Mouse (Mus musculus) liver, embryonic 16.5 days (tissue): Measurements from ENCODE around the gene Wwp2. TPM values are rescaled to one million over a fixed set of nuclear protein-coding genes. Genes with fewer than 3 reads are reported as not detected.

Source experiments
- ATAC-seq: fragments of 200-750 bp; cut with Nextera tagmentation; 2 replicates; pipeline ENCODE4 v1.8.0; 2017; ENCODE audit warnings: low read depth, mild to moderate bottlenecking, moderate number of reproducible peaks, moderate library complexity
- H3K27ac ChIP-seq: fragments of 300-500 bp; sonication (generic); 2 replicates; pipeline ENCODE4 v1.5.1; 2014; ENCODE audit warnings: mild to moderate bottlenecking, low read length
- H3K27me3 ChIP-seq: fragments of 300-500 bp; sonication (generic); 2 replicates; pipeline ENCODE4 v1.6.1; 2014; ENCODE audit warnings: low read depth, low read length, mixed read lengths; ENCODE audit not compliant: control insufficient read depth, insufficient read depth
- H3K36me3 ChIP-seq: fragments of 300-500 bp; sonication (generic); 2 replicates; pipeline ENCODE4 v1.6.1; 2014; ENCODE audit warnings: mild to moderate bottlenecking; ENCODE audit not compliant: control insufficient read depth, insufficient read depth
- H3K4me1 ChIP-seq: fragments of 300-500 bp; sonication (generic); 2 replicates; pipeline ENCODE4 v1.6.1; 2014; ENCODE audit warnings: low read depth, low read length, mixed read lengths; ENCODE audit not compliant: control insufficient read depth
- H3K4me2 ChIP-seq: fragments of 300-500 bp; sonication (generic); 2 replicates; pipeline ENCODE4 v1.6.1; 2014; ENCODE audit warnings: low read depth, low read length, mixed read lengths
- H3K4me3 ChIP-seq: fragments of 300-500 bp; sonication (generic); 2 replicates; pipeline ENCODE4 v1.5.1; 2014; ENCODE audit warnings: low read depth, mild to moderate bottlenecking, low read length
- H3K9ac ChIP-seq: fragments of 300-500 bp; sonication (generic); 2 replicates; pipeline ENCODE4 v1.6.1; 2014; ENCODE audit warnings: low read depth, low read length
- H3K9me3 ChIP-seq: fragments of 300-500 bp; sonication (generic); replicated peaks from 2 replicates; pipeline ENCODE4 v1.6.1; 2016; ENCODE audit warnings: low read length; ENCODE audit not compliant: control insufficient read depth
- WGBS: fragments of 180-500 bp; shearing (Covaris S2); extraction: QIAGEN DNeasy Blood & Tissue Kit; methylation state at CpG from one replicate; pipeline ENCODE4 v1.1.7; 2014; ENCODE audit not compliant: insufficient replicate concordance; 5-methylcytosine and 5-hydroxymethylcytosine counted together
- polyA plus RNA-seq: library from polyadenylated mRNA; unstranded; fragments of >200 nt; fragmentation: Nextera tagmentation; extraction: Ambion mirVana; gene quantifications from 2 replicates; pipeline ENCODE4 v1.2.1, GENCODE M21; 2015

Wwp2 gene
- polyA plus RNA-seq, 1 experiment from 2014 or later: 32.7 TPM

- H3K9me3 ChIP-seq: no peaks in the 10 kb centered on the region
- no peaks in the 10 kb centered on the region for H3K27me3 ChIP-seq
- H3K4me3 ChIP-seq: no peak overlapping the region
- H3K9ac ChIP-seq: no peak overlapping the region
- no peak for ATAC-seq
- no peaks in the 10 kb centered on the region for H3K36me3 ChIP-seq
- 75% methylated on average over 4 of the region's 4 CpGs for WGBS
- no peak overlapping the region for H3K27ac ChIP-seq
- peaks cover 12% of the 10 kb centered on the region for H3K4me1 ChIP-seq
- no peak overlapping the region for H3K4me2 ChIP-seq
Measured at GRCm38 (mm10) chr8:107491212-107491611, 55.0 kb downstream of the Wwp2 start.

GRCm38 (mm10) chr8:107491831-107492230 lies 55.7 kb downstream of the Wwp2 start:
- H3K4me1 ChIP-seq: peaks cover 12% of the 10 kb centered on the region
- no peak for ATAC-seq
- no peaks in the 10 kb centered on the region for H3K27me3 ChIP-seq
- no peak overlapping the region for H3K9ac ChIP-seq
- no peak overlapping the region for H3K4me3 ChIP-seq
- H3K36me3 ChIP-seq: no peaks in the 10 kb centered on the region
- H3K9me3 ChIP-seq: no peaks in the 10 kb centered on the region
- no peak overlapping the region for H3K27ac ChIP-seq
- H3K4me2 ChIP-seq: no peak overlapping the region

DNA sequence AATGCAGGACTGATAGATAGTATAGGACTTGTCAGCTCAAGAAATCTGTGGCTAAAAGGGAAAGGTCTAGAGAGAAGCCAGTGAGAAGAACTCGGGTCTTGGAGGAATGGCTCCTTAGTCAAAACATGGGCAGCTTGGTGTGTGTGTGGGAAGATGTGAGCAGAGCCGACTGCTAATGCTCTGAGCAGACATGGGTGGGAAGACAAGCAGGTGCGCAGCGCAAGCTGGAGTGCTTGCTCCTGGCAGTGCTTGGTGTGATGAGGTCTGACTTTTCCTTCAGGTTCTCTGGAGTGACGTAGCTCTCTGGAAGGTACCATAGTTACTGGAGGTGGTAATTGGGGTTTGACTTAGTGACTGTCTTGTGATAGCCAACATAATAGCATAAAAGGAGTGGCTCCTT lies 56.6 kb downstream of the Wwp2 start:
- 74% methylated on average over 5 of the region's 5 CpGs for WGBS
- H3K36me3 ChIP-seq: no peaks in the 10 kb centered on the region
- H3K4me3 ChIP-seq: no peak overlapping the region
- H3K9me3 ChIP-seq: no peaks in the 10 kb centered on the region
- no peak overlapping the region for H3K9ac ChIP-seq
- H3K27me3 ChIP-seq: no peaks in the 10 kb centered on the region
- H3K4me1 ChIP-seq: peaks cover 12% of the 10 kb centered on the region
- no peak overlapping the region for H3K4me2 ChIP-seq
- no peak for ATAC-seq
- H3K27ac ChIP-seq: no peak overlapping the region

DNA sequence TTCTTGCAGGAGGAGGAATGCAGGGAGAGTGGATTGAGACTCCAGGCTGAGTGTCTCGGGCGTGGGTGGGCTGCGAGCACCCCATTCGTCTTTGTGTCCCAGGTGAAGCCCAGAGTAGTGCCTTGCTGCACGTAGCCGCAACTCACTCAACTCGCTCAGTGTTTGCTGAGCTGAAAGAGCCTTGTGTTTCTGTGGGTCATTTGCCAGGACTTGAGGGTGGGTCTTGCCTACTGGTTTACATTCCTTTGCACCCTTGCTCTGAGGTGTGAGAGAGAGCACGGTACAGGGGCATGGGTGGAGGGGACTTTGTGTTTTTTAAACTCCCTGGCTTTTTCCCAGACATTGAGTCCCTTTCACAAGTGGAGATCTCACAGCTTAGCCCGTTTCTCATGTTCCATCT lies 59.3 kb downstream of the Wwp2 start:
- H3K27me3 ChIP-seq: no peaks in the 10 kb centered on the region
- ATAC-seq: no peak
- no peaks in the 10 kb centered on the region for H3K36me3 ChIP-seq
- H3K9ac ChIP-seq: no peak overlapping the region
- WGBS: 74% methylated on average over 9 of the region's 9 CpGs
- no peak overlapping the region for H3K27ac ChIP-seq
- H3K4me2 ChIP-seq: no peak overlapping the region
- no peak overlapping the region for H3K4me3 ChIP-seq
- no peaks in the 10 kb centered on the region for H3K9me3 ChIP-seq
- no peaks in the 10 kb centered on the region; the same call in 1 of the 2 replicates for H3K4me1 ChIP-seq

GRCm38 (mm10) chr8:107497708-107498107 lies 61.5 kb downstream of the Wwp2 start:
- ATAC-seq: no peak
- H3K36me3 ChIP-seq: no peaks in the 10 kb centered on the region
- no peak overlapping the region for H3K4me3 ChIP-seq
- no peaks in the 10 kb centered on the region for H3K4me1 ChIP-seq
- H3K27ac ChIP-seq: no peak overlapping the region
- no peak overlapping the region for H3K9ac ChIP-seq
- 77% methylated on average over 6 of the region's 6 CpGs for WGBS
- H3K9me3 ChIP-seq: no peaks in the 10 kb centered on the region
- no peaks in the 10 kb centered on the region for H3K27me3 ChIP-seq
- H3K4me2 ChIP-seq: no peak overlapping the region

GRCm38 (mm10) chr8:107498390-107498789 lies 62.2 kb downstream of the Wwp2 start:
- no peak overlapping the region for H3K4me2 ChIP-seq
- H3K27me3 ChIP-seq: no peaks in the 10 kb centered on the region
- H3K4me1 ChIP-seq: peaks cover 5% of the 10 kb centered on the region
- no peaks in the 10 kb centered on the region for H3K36me3 ChIP-seq
- no peak overlapping the region for H3K9ac ChIP-seq
- no peak for ATAC-seq
- H3K27ac ChIP-seq: no peak overlapping the region
- no peaks in the 10 kb centered on the region for H3K9me3 ChIP-seq
- 77% methylated on average over 1 of the region's 1 CpGs for WGBS
- no peak overlapping the region for H3K4me3 ChIP-seq

- Histone ChIP-seq H3K9me3 (no peaks in the 10 kb centered on the region), H3K4me2 (no peak overlapping the region), H3K36me3 (no peaks in the 10 kb centered on the region), H3K4me1 (peaks cover 9% of the 10 kb centered on the region), H3K27me3 (no peaks in the 10 kb centered on the region), H3K9ac (no peak overlapping the region), H3K27ac (no peak overlapping the region), H3K4me3 (no peak overlapping the region)
- WGBS: 63% methylated on average over 8 of the region's 8 CpGs
- no peak for ATAC-seq
Measured at GRCm38 (mm10) chr8:107498806-107499205, 62.6 kb downstream of the Wwp2 start.

DNA sequence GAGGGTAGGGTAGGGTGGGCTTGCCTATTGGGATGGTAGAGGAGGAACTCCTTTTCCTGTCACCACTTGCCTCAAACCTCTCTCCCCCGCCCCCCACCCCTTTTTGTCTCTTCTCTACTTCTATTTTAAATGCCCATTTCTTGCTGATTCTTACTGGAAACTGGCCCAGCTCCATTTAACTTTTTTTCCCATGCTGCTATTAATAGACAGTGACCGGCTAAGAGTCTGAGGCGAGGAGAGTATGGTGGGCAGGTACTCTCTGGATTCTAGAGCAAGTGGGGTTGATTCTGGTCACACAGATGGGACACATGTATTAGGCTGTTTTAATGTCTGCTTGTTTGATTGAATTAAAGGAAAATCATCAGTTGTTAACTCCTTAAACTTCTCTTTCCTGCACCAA lies 63.4 kb downstream of the Wwp2 start:
- Histone ChIP-seq H3K4me2 (no peak overlapping the region), H3K4me1 (peaks cover 12% of the 10 kb centered on the region), H3K9me3 (no peaks in the 10 kb centered on the region), H3K9ac (no peak overlapping the region), H3K27ac (no peak overlapping the region), H3K27me3 (no peaks in the 10 kb centered on the region), H3K36me3 (no peaks in the 10 kb centered on the region), H3K4me3 (no peak overlapping the region)
- WGBS: 69% methylated on average over 3 of the region's 3 CpGs
- ATAC-seq: no peak

DNA sequence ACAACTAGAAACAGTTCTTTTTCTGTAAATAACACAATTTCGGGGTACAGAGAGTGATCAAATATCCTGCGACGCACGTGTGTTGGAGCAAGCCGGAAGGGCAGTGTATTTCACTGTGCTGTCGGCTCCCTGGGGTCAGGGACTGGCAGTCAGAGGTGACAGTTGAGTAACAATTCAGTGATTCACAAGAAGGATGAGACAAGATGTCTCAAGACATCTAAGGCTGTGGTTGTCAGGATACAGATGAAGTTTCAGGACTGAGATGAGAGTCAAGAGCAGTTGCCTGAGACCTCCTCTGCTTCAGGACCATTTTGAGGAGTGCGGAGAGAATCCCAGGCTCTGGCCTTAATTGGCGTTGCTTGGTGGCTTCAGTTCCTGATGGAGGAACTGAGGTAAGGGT lies 66.2 kb downstream of the Wwp2 start:
- no peak overlapping the region for H3K9ac ChIP-seq
- peak overlapping the region; percentile 3; the same call in 1 of the 2 replicates for H3K27ac ChIP-seq
- no peak overlapping the region for H3K4me2 ChIP-seq
- H3K36me3 ChIP-seq: peaks cover 7% of the 10 kb centered on the region
- H3K9me3 ChIP-seq: no peaks in the 10 kb centered on the region
- peaks cover 15% of the 10 kb centered on the region for H3K4me1 ChIP-seq
- WGBS: 62% methylated on average over 8 of the region's 8 CpGs
- H3K4me3 ChIP-seq: no peak overlapping the region
- no peaks in the 10 kb centered on the region for H3K27me3 ChIP-seq
- ATAC-seq: no peak

- 19% methylated on average over 3 of the region's 3 CpGs for WGBS
- peaks cover 15% of the 10 kb centered on the region for H3K4me1 ChIP-seq
- H3K4me2 ChIP-seq: no peak overlapping the region
- peaks cover 7% of the 10 kb centered on the region for H3K36me3 ChIP-seq
- H3K9me3 ChIP-seq: no peaks in the 10 kb centered on the region
- H3K9ac ChIP-seq: no peak overlapping the region
- no peak for ATAC-seq
- H3K27me3 ChIP-seq: no peaks in the 10 kb centered on the region
- peak overlapping the region; percentile 3; the same call in 1 of the 2 replicates for H3K27ac ChIP-seq
- H3K4me3 ChIP-seq: no peak overlapping the region
Measured at GRCm38 (mm10) chr8:107502922-107503321, 66.8 kb downstream of the Wwp2 start.
